Mouse (Mus musculus) testis, postnatal 10 days (tissue): ENCODE results near the gene Cul1.
"Not testable (repeated sequence)": the region's sequence is repeated elsewhere in the genome, so short reads cannot be mapped to it uniquely, and the experiment has no call there.

ENCODE experiments used
- DNase-seq: peaks from one replicate; pipeline ENCODE4 v3.0.0; 2021; ENCODE audit warnings: low spot score

Gene Cul1

GRCm38 (mm10) chr6:47453098-47453497, at the start of gene Cul1:
Cul1 (plus strand) TSS chr6:47453398.
- DNase-seq, result no peak

GRCm38 (mm10) chr6:47404419-47405382, 48.5 kb upstream of the Cul1 start:
- no peak for DNase-seq

GRCm38 (mm10) chr6:47412886-47413606, 40.2 kb upstream of the Cul1 start:
- no peak for DNase-seq

- DNase-seq, result no peak
These were observed 39.5 kb upstream of the Cul1 start for GRCm38 (mm10) chr6:47413656-47414055.

GRCm38 (mm10) chr6:47418691-47419090, 34.5 kb upstream of the Cul1 start:
- DNase-seq, result no peak

GRCm38 (mm10) chr6:47420156-47420555, 33.0 kb upstream of the Cul1 start:
- DNase-seq, result no peak

GRCm38 (mm10) chr6:47421221-47421620, 32.0 kb upstream of the Cul1 start:
- no peak for DNase-seq

GRCm38 (mm10) chr6:47426136-47426535, 27.1 kb upstream of the Cul1 start:
- DNase-seq, result no peak

- not testable (repeated sequence) for DNase-seq
These were observed 26.6 kb upstream of the Cul1 start for GRCm38 (mm10) chr6:47426556-47426955.

- not testable (repeated sequence) for DNase-seq
These were observed 20.4 kb upstream of the Cul1 start for GRCm38 (mm10) chr6:47432795-47433194.

- DNase-seq, result no peak
These were observed 13.1 kb upstream of the Cul1 start for GRCm38 (mm10) chr6:47440080-47440479.

- no peak for DNase-seq
These were observed 5.5 kb upstream of the Cul1 start for GRCm38 (mm10) chr6:47447658-47448057.

- peak; percentile 81 for DNase-seq
These were observed 428 bp downstream of the Cul1 start for GRCm38 (mm10) chr6:47453522-47454130.

- peak; percentile 83 for DNase-seq
These were observed 955 bp downstream of the Cul1 start for GRCm38 (mm10) chr6:47454131-47454574.

- DNase-seq, result peak; percentile 88
These were observed 1.7 kb downstream of the Cul1 start for GRCm38 (mm10) chr6:47454575-47455571.

- no peak for DNase-seq
These were observed 2.6 kb downstream of the Cul1 start for GRCm38 (mm10) chr6:47455843-47456242.

GRCm38 (mm10) chr6:47456853-47457252, 3.7 kb downstream of the Cul1 start:
- no peak for DNase-seq

GRCm38 (mm10) chr6:47465400-47465799, 12.2 kb downstream of the Cul1 start:
- DNase-seq, result no peak

GRCm38 (mm10) chr6:47466488-47466887, 13.3 kb downstream of the Cul1 start:
- no peak for DNase-seq

- DNase-seq, result no peak
These were observed 13.9 kb downstream of the Cul1 start for GRCm38 (mm10) chr6:47467058-47467457.

GRCm38 (mm10) chr6:47469760-47470159, 16.6 kb downstream of the Cul1 start:
- DNase-seq, result no peak
